Mouse (Mus musculus) kidney, adult 2 months (tissue): ENCODE results near the gene Lifr.

Experiments used
- CTCF ChIP-seq: fragments of 200-500 bp; conservative IDR thresholded peaks from 2 replicates; pipeline ENCODE4 v1.5.1; 2011; ENCODE audit warnings: low read depth, mild to moderate bottlenecking, control low read depth, low read length, moderate library complexity, mixed read lengths; ENCODE audit not compliant: insufficient read depth, insufficient read length
- POLR2A ChIP-seq: fragments of 200-500 bp; IDR thresholded peaks from one replicate; pipeline ENCODE4 v1.6.1; 2011; ENCODE audit warnings: low read depth, low read length, control low read depth

DNA sequence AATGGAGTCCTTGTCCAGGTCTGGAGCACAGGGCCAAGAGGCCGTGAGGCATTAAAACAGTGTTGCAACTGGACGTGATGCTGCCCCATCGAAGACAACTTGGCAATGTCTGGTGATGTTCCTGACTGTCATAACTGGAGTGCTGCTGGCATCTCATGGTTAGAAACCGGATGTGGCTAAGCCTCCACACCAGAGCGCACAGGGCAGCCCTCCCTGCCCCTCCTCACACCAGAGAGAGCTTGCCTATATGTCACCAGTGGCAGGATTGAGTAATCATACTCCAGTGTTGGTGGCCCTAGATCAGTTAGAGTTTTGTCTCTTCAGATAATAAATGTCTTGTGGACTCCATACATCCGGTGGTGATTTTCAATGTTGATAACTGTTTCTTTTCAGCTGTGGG is 97.3 kb downstream of the Lifr start:
- TF ChIP-seq POLR2A: no peak
- no peak for TF ChIP-seq CTCF
